Mouse (Mus musculus) heart, adult 8-10 months (tissue): ENCODE results near the gene Cyp2c29. TPM values are rescaled to one million over a fixed set of nuclear protein-coding genes. Genes with fewer than 3 reads are reported as not detected.
"Not testable (repeated sequence)": the region's sequence is repeated elsewhere in the genome, so short reads cannot be mapped to it uniquely, and the experiment has no call there.

Experiments used
- DNase-seq: peaks from one replicate; pipeline ENCODE4 v3.0.0; 2022; ENCODE audit warnings: low spot score
- total RNA-seq, 4 experiments: library from RNA; stranded (reverse); gene quantifications; 2 replicates each; pipeline ENCODE4 v1.2.4; 2022

Gene Cyp2c29
- not detected for total RNA-seq

GRCm38 (mm10) chr19:39269105-39269504 lies at the start of gene Cyp2c29:
Gene Cyp2c29 (plus strand): TSS chr19:39269405.
- DNase-seq: not testable (repeated sequence)

GRCm38 (mm10) chr19:39267036-39267435 lies 2.2 kb upstream of the Cyp2c29 start:
- not testable (repeated sequence) for DNase-seq

DNA sequence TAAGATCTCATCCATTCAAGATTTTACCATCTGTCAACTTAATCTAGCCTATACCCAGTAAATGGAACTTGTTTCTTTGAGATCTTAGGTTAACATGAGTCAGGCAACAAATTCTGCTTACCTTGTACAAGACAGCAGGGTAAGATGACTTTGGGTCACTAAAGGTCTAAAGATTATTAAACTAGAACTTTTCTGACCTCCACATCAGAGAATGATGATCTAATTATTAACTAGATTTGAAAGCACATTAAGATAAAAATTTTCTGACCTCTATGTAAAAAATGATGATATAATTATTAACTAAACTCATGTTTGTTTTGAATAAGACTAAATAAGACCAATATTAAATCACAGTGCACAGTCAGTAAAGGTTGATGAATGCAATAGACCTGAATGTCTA lies 13.6 kb downstream of the Cyp2c29 start:
- DNase-seq: no peak

GRCm38 (mm10) chr19:39285637-39286036 lies 16.4 kb downstream of the Cyp2c29 start:
- no peak for DNase-seq

- DNase-seq: no peak
Observed at GRCm38 (mm10) chr19:39286825-39287224, 17.6 kb downstream of the Cyp2c29 start.

DNA sequence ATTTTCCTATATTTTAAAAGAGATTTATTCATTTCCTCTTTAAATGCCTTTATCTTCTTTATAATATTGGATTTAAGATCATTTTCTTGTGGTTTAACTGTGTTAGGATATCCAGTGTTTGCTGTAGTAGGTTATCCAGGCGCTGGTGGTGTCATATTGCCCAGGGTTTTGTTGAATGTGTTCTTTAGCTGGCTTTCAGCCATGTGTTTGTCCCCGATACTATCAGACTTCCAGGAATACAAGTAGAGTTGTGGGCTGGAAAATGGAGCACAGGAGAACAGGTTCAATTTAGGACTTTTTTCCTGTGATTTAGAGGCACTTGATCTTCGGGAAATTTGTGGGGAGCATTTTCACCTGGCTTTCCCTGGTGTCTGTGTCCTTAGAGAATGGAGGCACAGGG lies 19.8 kb downstream of the Cyp2c29 start:
- no peak for DNase-seq

Other genes with a start within 250 kb of the Cyp2c29 start
- gene Cyp2c65, start 208.4 kb upstream of the Cyp2c29 start, total RNA-seq: not detected
- gene Cyp2c66, start 155.5 kb upstream of the Cyp2c29 start, total RNA-seq: not detected
- not detected for gene Cyp2c38, start 193.7 kb downstream of the Cyp2c29 start, total RNA-seq
- gene Cyp2c39, start 241.5 kb downstream of the Cyp2c29 start, total RNA-seq: not detected